Mouse (Mus musculus): ENCODE data around the gene Klhl29.

Gene Klhl29

GRCm38 (mm10) chr12:5125907-5126306 lies 249.6 kb downstream of the Klhl29 start:
- no peak for DNase-seq (ENCODE audit: low spot score)

GRCm38 (mm10) chr12:5122972-5123371 lies 252.5 kb downstream of the Klhl29 start:
- DNase-seq (ENCODE audit: low spot score), result no peak

- no peak for DNase-seq (ENCODE audit: low spot score)
Measured at GRCm38 (mm10) chr12:5120249-5120648, 255.2 kb downstream of the Klhl29 start.

GRCm38 (mm10) chr12:5119726-5120125 lies 255.8 kb downstream of the Klhl29 start:
- DNase-seq (ENCODE audit: low spot score), result peak; percentile 98

GRCm38 (mm10) chr12:5119286-5119685 lies 256.2 kb downstream of the Klhl29 start:
- DNase-seq (ENCODE audit: low spot score), result no peak

GRCm38 (mm10) chr12:5116605-5117004 lies 258.9 kb downstream of the Klhl29 start:
- DNase-seq (ENCODE audit: low spot score), result no peak

GRCm38 (mm10) chr12:5114631-5115030 lies 260.9 kb downstream of the Klhl29 start:
- no peak for DNase-seq (ENCODE audit: low spot score)

GRCm38 (mm10) chr12:5111343-5111742 lies 264.1 kb downstream of the Klhl29 start:
- peak; percentile 56 for DNase-seq (ENCODE audit: low spot score)

- no peak for DNase-seq (ENCODE audit: low spot score)
Measured at GRCm38 (mm10) chr12:5108613-5109012, 266.9 kb downstream of the Klhl29 start.

- DNase-seq (ENCODE audit: low spot score), result no peak
Measured at GRCm38 (mm10) chr12:5107795-5108194, 267.7 kb downstream of the Klhl29 start.

- no peak for DNase-seq (ENCODE audit: low spot score)
Measured at GRCm38 (mm10) chr12:5104422-5105052, 270.9 kb downstream of the Klhl29 start.

GRCm38 (mm10) chr12:5101411-5102024 lies 274.0 kb downstream of the Klhl29 start:
- DNase-seq (ENCODE audit: low spot score), result no peak

- no peak for DNase-seq (ENCODE audit: low spot score)
Measured at GRCm38 (mm10) chr12:5099572-5099971, 275.9 kb downstream of the Klhl29 start.

GRCm38 (mm10) chr12:5088639-5089038 lies 286.8 kb downstream of the Klhl29 start:
- peak; percentile 60 for DNase-seq (ENCODE audit: low spot score)

- peak; percentile 37 for DNase-seq (ENCODE audit: low spot score)
Measured at GRCm38 (mm10) chr12:5087787-5088519, 287.5 kb downstream of the Klhl29 start.

- no peak for DNase-seq (ENCODE audit: low spot score)
Measured at GRCm38 (mm10) chr12:5084714-5085113, 290.8 kb downstream of the Klhl29 start.

GRCm38 (mm10) chr12:5081480-5081879 lies 294.0 kb downstream of the Klhl29 start:
- no peak for DNase-seq (ENCODE audit: low spot score)

GRCm38 (mm10) chr12:5073191-5073590 lies 302.3 kb downstream of the Klhl29 start:
- DNase-seq (ENCODE audit: low spot score), result no peak

GRCm38 (mm10) chr12:5070131-5070530 lies 305.4 kb downstream of the Klhl29 start:
- DNase-seq (ENCODE audit: low spot score), result no peak

GRCm38 (mm10) chr12:5067590-5067989 lies 307.9 kb downstream of the Klhl29 start:
- DNase-seq (ENCODE audit: low spot score), result no peak

GRCm38 (mm10) chr12:5048104-5048503 lies 327.4 kb downstream of the Klhl29 start:
- DNase-seq (ENCODE audit: low spot score), result no peak

- DNase-seq (ENCODE audit: low spot score), result no peak
Measured at GRCm38 (mm10) chr12:5044141-5044540, 331.3 kb downstream of the Klhl29 start.

GRCm38 (mm10) chr12:5038008-5038407 lies 337.5 kb downstream of the Klhl29 start:
- no peak for DNase-seq (ENCODE audit: low spot score)

Measured in retina, embryonic 14.5 days (tissue).